Mouse (Mus musculus): ENCODE results near the gene Selenom. TPM values are rescaled to one million over a fixed set of nuclear protein-coding genes. Genes with fewer than 3 reads are reported as not detected.

The Selenom gene
- 88.3 TPM for polyA plus RNA-seq (2014; fragmentation: Illumina TruSeq; extraction: RNeasy Lipid Tissue Mini Kit (QIAGEN cat#74804); ENCODE audit: low read depth, low replicate concordance)

GRCm38 (mm10) chr11:3514529-3515054, at the start of gene Selenom:
Selenom (plus strand) TSS chr11:3514684.

DNA sequence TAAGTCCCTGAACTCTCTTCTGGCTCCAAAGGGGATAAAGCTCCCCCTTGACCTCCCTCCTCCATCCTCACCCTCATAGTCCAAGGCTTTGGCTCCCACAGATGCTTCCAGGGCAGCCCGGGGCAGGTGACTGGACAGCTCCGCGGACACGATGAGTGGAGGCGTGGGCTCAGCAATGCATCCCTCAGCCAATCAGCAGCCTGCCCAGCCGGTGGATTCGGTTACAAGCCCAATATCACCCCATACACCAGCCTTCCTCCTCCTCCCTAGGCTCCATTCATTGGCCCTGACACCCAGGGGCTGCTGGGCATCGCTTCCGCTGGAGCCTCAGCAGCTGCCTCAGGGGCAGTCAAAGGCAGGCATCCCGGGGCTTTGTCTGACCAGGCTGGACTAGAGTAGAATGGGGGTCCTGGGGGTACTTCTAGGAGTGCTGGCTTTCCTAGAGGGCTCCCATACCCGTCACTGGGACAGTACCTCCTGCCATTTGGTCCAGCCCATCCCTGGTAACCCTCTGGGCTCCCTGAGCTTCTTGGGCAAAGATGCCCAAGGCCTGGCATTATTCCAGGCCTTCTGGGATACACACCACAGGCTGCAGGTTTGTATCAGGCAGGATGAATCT, 26.4 kb upstream of the Selenom start, which contains the start of gene Pla2g3:
TSS of gene Pla2g3 (plus strand) at position 333 of the 619 bp plus-strand sequence.

DNA sequence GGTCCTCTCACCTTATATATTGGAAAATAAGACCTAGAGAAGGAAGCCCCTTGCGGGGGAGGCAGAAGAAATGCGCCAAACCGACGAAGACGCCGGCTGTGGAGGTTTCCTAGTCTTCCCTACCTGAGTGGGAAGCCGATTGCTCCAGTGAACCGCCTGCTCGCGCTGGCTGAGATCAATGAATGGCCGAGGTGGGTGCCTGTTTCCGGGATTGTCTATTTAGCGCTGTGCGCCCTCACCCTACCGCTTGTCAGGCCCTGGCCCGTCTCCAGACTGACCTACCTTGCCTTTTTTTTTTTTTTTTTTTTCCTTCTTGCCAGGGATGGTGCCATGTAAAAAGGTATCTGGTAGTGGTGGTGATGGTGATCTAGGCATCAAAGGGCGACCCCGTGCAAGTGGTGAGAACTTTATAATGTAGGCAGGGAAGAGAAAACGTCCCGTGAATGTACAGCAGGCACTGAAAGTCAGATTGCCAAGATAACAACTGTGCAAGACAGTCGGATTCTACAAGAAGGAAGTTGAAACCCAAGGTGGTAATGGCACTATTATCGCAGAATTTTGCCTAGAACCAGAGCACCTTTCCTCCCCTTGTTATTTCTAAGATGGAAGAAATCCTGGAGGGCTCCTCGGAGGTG, 26.1 kb downstream of the Selenom start, which contains the start of gene Smtn:
TSS of gene Smtn (minus strand) at position 162 of the 635 bp plus-strand sequence.

Other genes starting within 250 kb of the Selenom start
- gene Drg1, start 248.3 kb upstream of the Selenom start, polyA plus RNA-seq (2014; fragmentation: Illumina TruSeq; extraction: RNeasy Lipid Tissue Mini Kit (QIAGEN cat#74804); ENCODE audit: low read depth, low replicate concordance), result 58.2 TPM
- gene Patz1, start 225.8 kb upstream of the Selenom start, polyA plus RNA-seq (2014; fragmentation: Illumina TruSeq; extraction: RNeasy Lipid Tissue Mini Kit (QIAGEN cat#74804); ENCODE audit: low read depth, low replicate concordance), result 17.8 TPM
- gene Pik3ip1, start 184.3 kb upstream of the Selenom start, polyA plus RNA-seq (2014; fragmentation: Illumina TruSeq; extraction: RNeasy Lipid Tissue Mini Kit (QIAGEN cat#74804); ENCODE audit: low read depth, low replicate concordance), result 31.3 TPM
- 24.7 TPM for gene Limk2, start 105.5 kb upstream of the Selenom start, polyA plus RNA-seq (2014; fragmentation: Illumina TruSeq; extraction: RNeasy Lipid Tissue Mini Kit (QIAGEN cat#74804); ENCODE audit: low read depth, low replicate concordance)
- gene Rnf185, start 62.3 kb upstream of the Selenom start, polyA plus RNA-seq (2014; fragmentation: Illumina TruSeq; extraction: RNeasy Lipid Tissue Mini Kit (QIAGEN cat#74804); ENCODE audit: low read depth, low replicate concordance), result 21.7 TPM
- 0.34 TPM for gene Pla2g3, start 26.4 kb upstream of the Selenom start, polyA plus RNA-seq (2014; fragmentation: Illumina TruSeq; extraction: RNeasy Lipid Tissue Mini Kit (QIAGEN cat#74804); ENCODE audit: low read depth, low replicate concordance)
- gene Inpp5j, start 9.9 kb upstream of the Selenom start, polyA plus RNA-seq (2014; fragmentation: Illumina TruSeq; extraction: RNeasy Lipid Tissue Mini Kit (QIAGEN cat#74804); ENCODE audit: low read depth, low replicate concordance), result 22.5 TPM
- 197 TPM for gene Smtn, start 25.9 kb downstream of the Selenom start, polyA plus RNA-seq (2014; fragmentation: Illumina TruSeq; extraction: RNeasy Lipid Tissue Mini Kit (QIAGEN cat#74804); ENCODE audit: low read depth, low replicate concordance)
- 19.4 TPM for gene Morc2a, start 134.5 kb downstream of the Selenom start, polyA plus RNA-seq (2014; fragmentation: Illumina TruSeq; extraction: RNeasy Lipid Tissue Mini Kit (QIAGEN cat#74804); ENCODE audit: low read depth, low replicate concordance)

All from heart, adult 10 weeks (tissue).